Mouse (Mus musculus): Measurements from ENCODE around the gene Slc6a9.

Slc6a9 gene

DNA sequence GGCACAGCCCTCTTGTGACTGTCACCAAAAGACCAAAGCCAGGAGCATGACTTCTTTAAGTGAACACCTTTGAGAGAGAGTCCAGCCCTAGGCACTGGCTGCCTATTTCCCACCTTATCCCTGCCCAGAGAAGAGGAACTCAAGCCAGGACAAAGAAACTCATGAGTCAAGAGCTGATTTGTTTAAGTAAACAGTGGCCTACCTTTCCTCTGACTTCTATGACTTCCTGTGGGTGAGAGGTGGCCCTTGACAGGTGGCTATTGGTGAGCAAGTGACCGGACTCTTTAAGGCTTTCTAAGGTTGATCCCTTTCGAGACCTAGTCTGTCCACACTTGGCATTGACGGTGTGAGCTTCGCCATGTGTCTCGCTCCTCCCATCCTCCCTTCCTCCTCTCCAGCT, 6.5 kb downstream of the Slc6a9 start:
- peak; percentile 26 for DNase-seq (ENCODE audit: low spot score)

DNA sequence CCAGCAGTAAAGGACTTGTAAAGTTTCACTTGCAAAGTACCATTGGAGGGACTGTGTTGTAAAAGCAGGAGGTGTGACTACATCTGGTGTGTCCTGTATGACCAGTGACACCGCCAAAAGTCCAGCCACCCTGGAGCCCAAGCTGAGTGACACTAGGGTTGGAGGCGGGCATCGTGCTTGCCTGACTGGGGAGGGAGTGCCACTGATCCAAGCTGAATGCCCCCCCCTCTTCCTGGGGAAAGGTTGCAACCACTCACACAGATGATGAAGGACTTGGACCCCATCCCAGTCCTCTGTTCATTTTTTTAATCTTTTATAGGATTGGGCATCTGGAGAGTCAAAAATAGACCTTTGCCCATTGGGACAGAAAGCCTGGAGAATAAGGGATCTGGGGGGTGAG, 7.3 kb downstream of the Slc6a9 start:
- peak; percentile 35 for DNase-seq (ENCODE audit: low spot score)

DNA sequence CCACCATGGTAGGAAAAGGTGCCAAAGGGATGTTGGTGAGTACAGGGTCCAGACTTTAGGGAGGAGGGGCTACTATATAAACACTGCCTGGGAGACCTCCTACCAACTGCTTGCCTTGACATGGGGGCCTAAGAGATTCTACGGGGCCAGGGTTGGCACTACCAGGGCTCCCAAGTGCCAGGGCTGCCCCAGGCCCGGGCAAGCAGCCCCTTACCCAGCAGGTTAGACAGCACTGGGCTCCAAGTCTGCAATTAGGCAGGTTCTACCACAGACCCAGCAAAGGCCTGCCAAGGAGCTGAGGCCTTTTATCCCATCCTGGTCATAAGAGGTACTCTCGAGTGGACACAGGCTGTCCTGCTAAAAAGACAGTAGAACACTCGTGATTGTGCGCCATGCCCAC, 8.8 kb downstream of the Slc6a9 start:
- DNase-seq (ENCODE audit: low spot score): no peak

DNA sequence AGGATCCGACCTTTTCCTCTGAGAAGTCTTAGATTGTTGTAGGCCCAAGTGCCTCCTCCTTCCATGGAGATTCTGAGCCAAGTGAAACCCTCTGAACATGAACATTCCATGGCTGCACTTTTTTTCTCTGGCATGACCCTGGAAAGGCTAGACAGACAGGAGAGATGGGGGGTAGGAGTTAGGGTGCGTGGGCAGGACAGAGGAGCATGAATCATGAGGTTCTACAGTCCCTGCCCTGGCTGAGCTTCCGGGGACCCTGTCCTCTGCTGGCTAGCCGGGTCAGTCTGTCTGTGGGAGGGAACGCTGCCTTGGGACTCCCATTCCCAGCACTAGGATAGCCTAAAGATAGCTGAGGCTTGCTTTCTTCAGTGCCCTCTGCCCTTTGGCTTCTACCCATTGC, 10.2 kb downstream of the Slc6a9 start:
- DNase-seq (ENCODE audit: low spot score): no peak

DNA sequence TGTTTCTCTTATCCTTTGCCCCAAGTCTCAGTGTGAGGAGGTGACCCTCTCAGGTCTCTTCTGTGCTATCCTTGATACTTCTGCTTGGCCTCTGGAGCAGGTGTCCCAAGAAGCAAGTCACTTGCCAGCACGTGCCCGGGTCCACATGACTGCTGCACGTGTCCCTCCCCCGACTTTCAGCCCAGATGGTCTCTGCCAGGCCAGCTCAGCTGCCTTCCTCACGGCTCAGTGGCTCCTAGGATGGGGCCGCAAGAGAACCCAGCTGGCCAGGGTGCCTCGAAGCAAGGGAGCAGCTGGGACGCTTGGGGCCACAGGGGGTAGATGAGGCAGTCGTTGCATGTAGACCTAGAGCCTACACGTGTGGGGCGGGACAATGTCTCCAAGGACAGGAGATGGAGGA, 11.0 kb downstream of the Slc6a9 start:
- DNase-seq (ENCODE audit: low spot score): no peak

DNA sequence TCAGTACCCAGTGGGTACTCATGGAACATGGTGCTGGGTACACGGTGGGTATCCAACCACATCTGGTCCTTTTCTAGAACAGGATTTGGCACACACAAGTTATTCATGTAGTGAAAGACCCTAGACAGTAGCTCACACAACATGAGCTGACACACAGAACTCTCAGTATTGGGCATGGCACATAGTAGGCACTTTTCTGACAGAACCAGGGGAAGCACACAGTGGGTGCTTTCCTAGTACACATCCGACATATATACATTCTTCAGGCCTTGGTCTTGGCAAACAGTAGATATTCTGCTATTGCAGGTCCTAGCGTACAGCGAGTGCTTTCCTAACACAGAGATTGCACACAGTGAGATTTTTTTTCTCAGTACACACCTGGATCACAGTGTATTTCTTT, 12.0 kb downstream of the Slc6a9 start:
- DNase-seq (ENCODE audit: low spot score): no peak

DNA sequence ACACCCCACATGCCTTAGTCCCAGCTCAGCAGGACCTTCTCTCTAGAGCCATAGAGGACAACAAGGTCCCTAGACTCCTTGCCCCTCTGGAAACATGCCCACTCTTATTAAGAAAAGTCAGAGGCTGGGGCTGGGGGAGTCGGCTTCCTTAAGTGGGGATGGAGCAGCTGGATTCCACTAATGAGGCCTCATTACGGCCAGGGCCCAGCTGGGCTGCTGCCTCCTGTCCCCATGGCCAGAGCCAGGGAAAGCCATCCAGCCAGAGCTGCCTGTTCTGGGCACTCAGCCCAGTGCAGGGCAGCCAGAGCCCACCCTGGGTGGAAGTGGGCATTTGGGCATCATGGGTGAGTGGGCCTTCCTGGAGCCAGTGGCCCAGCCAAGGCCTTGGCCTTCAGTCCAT, 12.7 kb downstream of the Slc6a9 start:
- DNase-seq (ENCODE audit: low spot score): no peak

DNA sequence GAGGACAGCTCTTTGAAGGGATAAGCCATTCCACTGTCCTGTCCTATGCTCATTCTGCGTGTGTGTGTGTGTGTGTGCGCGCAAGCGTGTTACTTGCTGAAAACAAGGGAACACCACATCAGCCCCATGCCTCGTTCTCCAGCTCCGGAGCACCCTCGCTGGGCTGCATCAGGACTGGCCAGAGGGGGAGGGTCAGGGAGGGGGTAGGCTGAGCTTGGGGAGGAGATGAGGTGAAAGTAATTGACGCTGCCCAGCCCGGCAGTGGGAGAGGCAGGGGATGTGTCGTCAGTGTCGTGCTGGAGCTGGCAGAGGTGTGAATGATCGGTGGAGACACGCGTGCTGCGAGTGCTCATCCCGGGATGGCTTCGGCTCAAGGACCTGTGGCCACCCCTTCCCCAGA, 14.8 kb downstream of the Slc6a9 start:
- no peak for DNase-seq (ENCODE audit: low spot score)

DNA sequence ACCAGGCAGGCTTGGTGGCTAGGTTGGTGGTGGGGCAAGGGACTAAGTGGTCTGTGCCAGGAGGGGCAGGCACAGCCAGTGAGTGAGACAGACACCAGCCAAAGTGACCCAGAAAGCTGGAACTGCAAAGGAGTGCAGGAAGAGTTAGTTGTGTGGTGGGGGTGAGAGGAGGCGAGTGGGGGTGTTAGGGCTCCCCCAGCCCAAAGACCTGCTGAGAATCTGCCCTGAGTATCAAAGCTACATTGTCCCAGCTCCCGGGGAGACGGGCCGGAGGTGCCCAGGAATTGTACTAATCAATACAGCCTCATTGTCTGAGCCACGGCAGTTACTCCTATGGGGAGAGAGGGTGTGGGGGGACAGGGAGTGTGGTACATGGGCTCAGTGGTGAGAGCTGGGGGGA, 15.2 kb downstream of the Slc6a9 start:
- no peak for DNase-seq (ENCODE audit: low spot score)

DNA sequence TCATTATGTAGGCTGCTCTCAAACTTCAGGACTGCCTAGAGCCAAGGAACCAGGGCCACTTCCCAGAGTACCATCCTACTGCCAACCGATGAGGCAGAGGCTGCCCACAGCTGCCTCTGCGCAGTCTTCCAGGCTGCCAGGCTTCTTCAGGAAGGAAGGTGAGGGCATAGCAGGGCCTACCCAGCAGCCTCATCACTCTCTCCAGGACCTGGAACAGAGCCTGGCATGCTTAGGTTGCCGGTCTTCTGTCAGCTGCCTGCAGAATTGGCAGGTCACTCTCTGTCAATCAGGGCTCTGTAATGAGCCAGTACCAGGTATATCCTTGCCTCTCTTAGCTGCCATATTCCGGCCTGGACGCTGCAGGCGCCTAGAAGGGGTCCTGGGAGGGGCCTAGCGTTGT, 15.9 kb downstream of the Slc6a9 start:
- no peak for DNase-seq (ENCODE audit: low spot score)

DNA sequence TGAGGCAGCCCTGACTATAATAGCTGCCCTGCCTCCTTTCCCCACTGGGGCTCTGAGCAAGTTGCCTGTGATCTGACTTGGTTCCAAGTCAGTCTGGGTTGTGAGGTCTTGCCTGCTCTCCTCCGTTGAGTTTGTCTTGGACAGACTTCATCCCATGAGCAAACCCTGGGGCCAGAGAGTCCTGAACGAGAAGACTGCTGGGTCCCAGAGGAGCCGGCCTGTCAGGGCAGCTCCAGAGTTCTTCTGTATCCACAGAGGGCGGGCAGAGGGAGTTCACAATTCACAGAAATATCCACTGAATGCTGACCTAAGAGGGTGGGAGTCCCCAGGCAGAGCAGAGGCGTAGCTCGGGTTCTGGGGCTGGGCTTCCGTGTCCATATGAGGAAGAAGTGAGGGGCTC, 16.6 kb downstream of the Slc6a9 start:
- no peak for DNase-seq (ENCODE audit: low spot score)

DNA sequence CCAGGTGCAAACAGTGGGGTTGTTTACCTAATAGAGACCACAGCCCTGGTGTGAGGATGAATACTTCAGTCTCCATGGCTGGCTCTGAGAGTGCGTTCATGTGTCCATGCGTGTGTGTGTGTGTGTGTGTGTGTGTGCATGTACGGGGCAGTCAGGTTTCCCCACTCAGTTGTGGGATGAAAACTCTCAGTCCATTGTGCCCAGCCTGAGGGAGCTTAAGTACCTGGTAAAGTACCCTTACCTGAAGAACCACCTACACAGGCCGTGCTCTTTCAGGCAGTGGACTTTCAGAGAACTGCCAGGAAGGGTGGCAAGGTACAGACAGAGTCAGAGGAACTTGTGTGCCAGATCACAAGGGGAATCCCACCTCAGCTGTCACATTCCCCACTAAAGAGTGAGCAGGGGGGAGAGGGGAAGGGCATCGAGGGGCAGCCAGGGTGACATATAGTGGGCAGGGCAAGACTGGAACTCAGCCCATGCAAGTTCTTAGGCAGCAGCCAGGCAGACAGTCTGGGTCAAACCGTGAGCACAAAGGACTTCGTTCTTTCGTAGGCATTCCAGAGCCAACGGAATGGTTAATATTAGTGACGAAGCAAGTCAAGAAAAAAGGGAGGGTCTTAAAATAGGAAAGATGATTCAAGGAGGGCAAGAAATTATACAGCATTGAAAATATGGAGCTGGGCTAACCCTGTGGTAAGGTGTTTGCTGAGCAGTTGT, 18.0 kb downstream of the Slc6a9 start:
- DNase-seq (ENCODE audit: low spot score): no peak

DNA sequence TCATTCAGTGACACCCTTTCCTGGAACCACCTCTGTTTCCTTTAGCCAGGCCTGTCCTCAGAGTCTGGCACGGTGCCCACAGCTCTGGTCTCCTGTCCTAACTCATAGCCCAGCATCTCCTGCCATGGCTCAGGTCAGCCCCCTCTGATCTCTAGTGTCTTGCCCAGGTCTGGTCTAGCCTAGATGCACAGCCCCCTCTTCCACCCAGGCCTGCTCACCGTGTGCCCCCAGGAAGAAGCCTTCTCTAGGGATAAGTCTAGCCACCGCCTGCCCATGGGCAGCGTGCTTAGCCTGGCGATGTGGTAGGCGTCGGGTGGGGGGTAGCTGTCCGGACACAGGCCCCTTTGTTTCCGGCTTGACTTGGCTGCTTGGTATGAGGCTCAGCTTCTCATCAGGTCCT, 20.8 kb downstream of the Slc6a9 start:
- no peak for DNase-seq (ENCODE audit: low spot score)

DNA sequence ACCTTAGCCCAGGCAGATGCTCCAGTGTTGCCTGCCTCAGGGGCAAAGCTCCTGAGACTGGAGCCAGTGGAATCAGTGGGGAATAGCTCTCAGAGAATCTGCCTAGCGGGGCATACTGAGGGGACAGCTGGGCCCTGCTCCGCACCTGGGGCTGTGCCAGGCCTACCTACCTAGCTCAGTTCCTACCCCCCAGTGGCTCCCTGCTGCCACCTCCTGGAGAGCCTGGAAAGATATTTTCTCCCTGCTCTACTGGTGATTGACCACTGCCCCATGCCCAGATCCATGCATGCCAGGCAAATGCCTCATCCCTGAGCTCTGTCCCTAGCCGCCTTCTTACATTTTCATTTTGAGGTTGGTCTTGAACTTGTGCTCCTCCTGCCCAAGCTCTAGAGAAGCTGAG, 24.5 kb downstream of the Slc6a9 start:
- DNase-seq (ENCODE audit: low spot score): peak; percentile 73

DNA sequence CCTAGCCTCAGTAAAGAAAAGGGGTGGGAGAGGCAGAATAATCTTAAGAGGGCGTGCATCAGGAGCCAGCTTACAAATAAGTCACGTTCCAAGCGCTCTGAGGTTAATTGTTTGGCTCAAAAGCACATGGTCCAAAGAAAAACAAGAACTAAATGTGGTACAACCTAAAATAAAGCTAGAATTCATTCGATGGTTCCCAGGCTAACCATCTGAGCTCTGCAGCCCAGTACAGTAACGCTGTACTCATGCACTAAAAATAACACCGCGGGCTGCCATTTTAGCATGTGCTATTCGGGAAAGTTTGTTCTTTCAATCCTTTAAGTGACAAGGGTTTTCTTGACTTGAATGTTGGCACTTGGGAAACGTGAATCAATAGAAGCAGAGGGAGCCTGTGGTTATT, 26.3 kb downstream of the Slc6a9 start:
- no peak for DNase-seq (ENCODE audit: low spot score)

DNA sequence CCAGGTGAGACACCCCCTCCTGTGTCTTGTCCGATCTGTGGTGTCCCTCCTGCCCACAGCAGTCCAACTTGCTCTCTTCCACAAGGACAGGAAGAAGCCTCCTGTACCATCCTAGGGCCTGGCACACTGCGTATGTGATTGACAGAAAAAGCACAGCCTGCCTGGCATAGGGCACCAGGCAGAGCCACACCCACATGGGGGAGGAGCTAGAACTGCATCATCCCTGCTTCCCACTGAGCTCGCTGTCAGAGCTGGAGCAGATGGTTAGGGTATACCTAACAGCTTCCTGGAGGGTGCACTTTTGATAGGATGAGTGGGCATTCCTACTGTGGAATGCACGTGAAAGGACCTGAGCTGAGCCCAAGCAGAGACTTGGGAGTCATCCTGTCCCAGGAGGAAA, 28.5 kb downstream of the Slc6a9 start:
- no peak for DNase-seq (ENCODE audit: low spot score)

DNA sequence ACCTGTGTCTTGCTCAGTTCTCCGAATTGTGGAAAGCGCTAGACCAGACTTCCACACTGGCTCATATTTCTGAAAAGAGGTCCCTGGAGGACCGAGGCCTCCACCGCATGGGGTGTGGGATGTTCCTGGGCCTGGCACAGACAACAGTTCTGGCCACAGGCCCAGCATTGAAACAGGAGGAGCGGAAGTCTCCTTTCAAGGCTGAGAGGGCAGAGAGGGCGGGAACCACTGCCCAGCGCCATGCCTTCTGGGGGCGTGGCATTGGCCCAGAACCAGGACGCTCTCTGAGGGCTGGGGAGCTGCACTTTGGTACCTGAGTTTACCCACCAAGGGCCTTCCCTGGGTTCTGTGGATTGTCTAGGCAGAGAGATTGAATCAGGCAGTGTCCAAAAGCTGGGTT, 31.8 kb downstream of the Slc6a9 start:
- DNase-seq (ENCODE audit: low spot score): peak; percentile 77

DNA sequence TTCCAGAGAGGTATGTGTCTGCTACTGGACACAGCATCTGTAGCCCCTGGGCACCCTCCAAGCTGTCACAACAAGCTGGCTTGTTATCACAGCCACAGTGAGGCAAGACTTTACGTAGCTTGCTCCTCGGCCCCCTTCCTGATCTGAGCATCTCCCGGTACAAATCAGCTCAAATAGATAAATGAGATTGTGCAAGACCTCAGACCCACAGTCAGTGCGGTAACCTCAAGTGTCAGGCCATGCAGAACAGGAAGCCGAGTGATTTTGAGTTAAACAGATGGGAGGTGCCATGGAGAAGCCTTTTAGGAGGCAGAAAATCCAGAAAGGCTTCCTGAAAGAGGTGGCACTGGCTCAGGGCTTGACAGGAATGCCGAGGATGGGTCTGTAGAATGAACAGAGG, 32.7 kb downstream of the Slc6a9 start:
- no peak for DNase-seq (ENCODE audit: low spot score)

DNA sequence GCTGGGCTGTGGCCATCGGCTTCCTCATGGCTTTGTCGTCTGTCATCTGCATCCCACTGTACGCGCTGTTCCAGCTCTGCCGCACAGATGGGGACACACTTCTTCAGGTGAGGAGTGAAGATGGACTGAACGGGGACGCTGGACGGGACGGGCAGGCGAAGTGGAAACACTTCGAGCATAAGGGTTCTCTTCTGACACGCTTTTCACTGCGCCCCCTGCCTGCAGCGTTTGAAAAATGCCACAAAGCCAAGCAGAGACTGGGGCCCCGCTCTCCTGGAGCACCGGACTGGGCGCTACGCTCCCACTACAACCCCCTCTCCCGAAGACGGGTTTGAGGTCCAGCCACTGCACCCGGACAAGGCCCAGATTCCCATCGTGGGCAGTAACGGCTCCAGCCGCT, 33.5 kb downstream of the Slc6a9 start:
- DNase-seq (ENCODE audit: low spot score): peak; percentile 55

DNA sequence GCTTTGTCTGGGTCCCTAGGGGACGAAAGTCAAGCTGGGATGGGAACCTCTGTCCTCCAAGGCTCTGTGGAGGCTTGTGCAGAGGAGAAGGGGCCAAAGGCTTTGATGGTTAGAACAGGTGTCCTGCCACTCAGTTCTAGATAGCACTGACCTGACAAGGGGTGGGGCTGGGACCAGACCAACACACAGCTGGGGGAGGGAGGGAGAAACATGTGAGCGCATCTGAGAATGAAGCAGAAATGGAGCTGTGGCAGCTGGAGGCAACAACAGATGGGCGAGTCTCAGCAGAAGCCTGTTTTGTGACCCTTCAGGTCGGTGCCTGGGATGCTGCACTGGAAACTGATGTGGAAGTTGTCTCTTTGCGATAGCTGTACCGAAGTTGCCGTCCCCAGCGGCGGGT, 35.0 kb downstream of the Slc6a9 start:
- DNase-seq (ENCODE audit: low spot score): no peak

DNA sequence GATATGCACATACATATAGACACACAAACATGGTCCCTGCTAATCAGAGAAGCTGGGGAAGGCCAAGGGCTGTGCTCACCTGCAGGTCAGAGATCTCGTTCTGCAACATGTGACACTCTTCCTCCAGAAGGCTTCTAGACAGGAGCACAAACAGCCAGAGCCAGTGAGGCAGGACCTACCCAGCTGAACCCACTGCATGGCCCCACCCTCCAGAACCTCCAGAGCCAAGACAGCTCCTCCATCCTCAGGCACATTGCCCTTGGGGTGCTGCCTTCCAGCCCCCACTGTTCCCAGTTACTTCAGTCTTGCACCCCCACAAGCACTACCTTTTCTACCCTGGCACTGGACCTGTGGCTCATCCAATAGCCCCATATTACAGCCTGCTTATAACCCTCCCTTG, 36.1 kb downstream of the Slc6a9 start:
- no peak for DNase-seq (ENCODE audit: low spot score)

DNA sequence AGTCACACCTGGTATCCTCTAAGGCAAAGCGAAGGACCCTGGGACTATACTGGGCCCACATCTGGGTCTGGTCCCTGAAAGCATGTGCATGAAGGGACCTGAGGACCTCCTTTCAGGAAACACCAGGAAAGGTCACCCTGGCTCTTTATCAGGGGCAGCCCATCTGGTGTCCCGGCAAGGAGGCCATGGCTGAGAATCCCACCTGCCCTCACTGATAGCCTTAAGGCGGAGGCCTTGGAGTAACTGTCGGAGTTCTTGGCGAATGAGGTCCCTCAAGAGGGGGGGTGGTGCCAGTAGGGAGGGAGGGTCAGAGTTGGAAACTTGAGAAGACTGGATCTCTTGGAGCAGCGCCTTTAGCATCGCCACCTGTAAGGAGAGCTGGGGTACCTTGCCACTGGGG, 37.5 kb downstream of the Slc6a9 start:
- no peak for DNase-seq (ENCODE audit: low spot score)

DNA sequence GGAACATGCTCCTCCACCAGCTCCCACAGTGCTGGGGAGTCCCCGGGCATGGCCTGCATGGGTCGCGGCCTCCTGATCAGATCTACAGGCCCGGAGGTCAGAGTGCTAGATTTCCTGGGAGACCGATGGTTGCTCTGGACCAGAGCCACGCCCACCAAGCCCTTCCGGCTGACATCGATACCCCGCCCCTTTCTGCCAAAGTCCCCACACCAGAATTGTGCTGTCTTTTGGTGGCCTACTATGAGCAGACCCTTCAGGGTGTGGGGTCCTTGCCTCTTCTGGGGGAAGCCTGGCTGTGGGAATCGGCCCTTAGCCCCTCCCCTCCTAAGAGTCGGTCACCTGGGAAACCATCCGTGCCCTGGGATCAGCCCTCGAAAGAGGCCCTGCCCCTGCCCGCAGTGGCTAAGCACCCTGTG, 38.2 kb downstream of the Slc6a9 start, which contains the start of gene Ccdc24:
Gene Ccdc24, minus strand, starts transcription at position 87 of the 416 bp plus-strand sequence.
- no peak for DNase-seq (ENCODE audit: low spot score)

DNA sequence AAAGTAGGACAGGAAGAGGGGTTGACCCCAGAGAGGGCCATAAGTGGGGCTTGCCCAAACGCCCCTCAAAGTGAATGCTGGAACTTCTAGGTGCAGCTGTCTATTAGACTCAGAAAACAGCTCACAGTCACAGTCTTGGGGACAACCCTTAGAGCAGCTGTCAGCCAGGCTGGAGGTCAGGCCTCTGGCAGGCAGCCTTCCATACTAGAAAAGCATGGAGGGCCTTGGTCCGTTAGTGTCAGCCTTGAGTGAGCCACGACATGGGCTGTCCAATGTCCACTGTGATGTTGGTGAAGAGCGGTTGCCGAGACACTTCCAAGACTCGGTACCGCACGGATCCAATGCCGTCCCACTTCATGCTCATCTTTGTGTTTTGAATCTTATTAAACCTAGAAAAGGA, 39.3 kb downstream of the Slc6a9 start:
- DNase-seq (ENCODE audit: low spot score): no peak

DNA sequence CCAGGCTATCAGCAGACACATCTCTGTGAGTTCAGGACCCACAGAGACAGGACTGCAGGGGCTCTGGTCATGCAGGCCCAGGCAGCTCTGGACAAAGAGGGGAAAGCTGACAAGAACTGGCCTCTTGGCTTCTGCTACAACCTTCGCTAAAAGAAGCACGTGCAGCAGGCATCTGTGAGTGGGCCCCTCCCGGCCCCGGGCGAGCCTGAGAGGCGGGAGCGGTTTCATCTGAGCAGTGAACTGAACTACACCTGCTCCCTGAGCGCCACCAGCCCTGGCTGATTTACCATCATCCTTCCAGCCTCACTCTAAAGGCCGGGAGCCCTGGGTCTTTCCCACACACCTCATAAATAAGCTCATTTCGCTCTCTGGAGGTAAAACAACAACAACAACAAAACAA, 44.0 kb downstream of the Slc6a9 start:
- no peak for DNase-seq (ENCODE audit: low spot score)
